Mouse (Mus musculus) cortical plate, adult 2 months (tissue): ENCODE results near the gene Nf2.
"Not testable (repeated sequence)": the region's sequence is repeated elsewhere in the genome, so short reads cannot be mapped to it uniquely, and the experiment has no call there.

Experiments
- CTCF ChIP-seq: fragments of 200-500 bp; IDR thresholded peaks from 2 replicates; pipeline ENCODE4 v1.5.1; 2011; ENCODE audit warnings: mild to moderate bottlenecking, control low read depth, low read length; ENCODE audit not compliant: insufficient read depth; ENCODE audit errors: extremely low read depth
- POLR2A ChIP-seq: fragments of 200-500 bp; IDR thresholded peaks from 2 replicates; pipeline ENCODE4 v1.6.1; 2011; ENCODE audit warnings: mild to moderate bottlenecking, low read length, control low read depth; ENCODE audit not compliant: insufficient read depth; ENCODE audit errors: extremely low read depth

DNA sequence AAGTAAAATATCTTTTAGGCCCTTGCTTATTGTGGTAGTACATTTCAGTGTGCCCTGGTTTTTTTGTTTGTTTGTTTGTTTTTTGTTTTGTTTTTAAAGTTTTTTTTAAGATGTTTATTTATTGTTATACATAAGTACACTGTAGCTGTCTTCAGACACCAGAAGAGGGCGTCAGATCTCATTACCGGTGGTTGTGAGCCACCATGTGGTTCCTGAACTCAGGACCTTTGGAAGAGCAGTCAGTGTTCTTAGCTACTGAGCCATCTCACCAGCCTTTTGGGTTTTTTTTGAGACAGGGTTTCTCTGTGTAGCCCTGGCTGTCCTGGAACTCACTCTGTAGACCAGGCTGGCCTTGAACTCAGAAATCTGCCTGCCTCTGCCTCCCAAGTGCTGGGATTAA, 46.9 kb downstream of the Nf2 start:
- not testable (repeated sequence) for TF ChIP-seq POLR2A, CTCF
